Mouse (Mus musculus): ENCODE measurements around the gene Kansl1l.

GRCm38 (mm10) chr1:66695296-66695695, 122.1 kb downstream of the Kansl1l start:
- TF ChIP-seq CTCF (conservative IDR thresholded peaks at IDR 0.05; ENCODE audit: insufficient read depth, insufficient read length, low read depth, low read length) = no peak
- no peak for TF ChIP-seq POLR2A (IDR thresholded peaks at IDR 0.05; ENCODE audit: low read depth, low read length)

Data from kidney, adult 2 months (tissue).